Mouse (Mus musculus) left cerebral cortex, postnatal 4 days (tissue): Measurements from ENCODE around the gene Mcu. TPM values are rescaled to one million over a fixed set of nuclear protein-coding genes. Genes with fewer than 3 reads are reported as not detected.
A peak's percentile ranks its signal among the peaks of the same experiment; 100 is the strongest.

Experiments used
- DNase-seq: peaks from one replicate; pipeline ENCODE4 v3.0.0-alpha.2; 2022
- intact Hi-C: fragments of 180-260 bp; cut with DNase I; formaldehyde crosslinking; loops from one replicate; pipeline ENCODE4 v1.15.1; 2025
- total RNA-seq, 2 experiments: library from RNA; stranded (reverse); gene quantifications; 2 replicates each; pipeline ENCODE4 v1.2.3; 2021

The Mcu gene
- total RNA-seq, 2 experiments from 2014 or later = 64.7 to 70.4 TPM

- no peak for DNase-seq
- intact Hi-C loops = no loop called here
These were observed 75.9 kb downstream of the Mcu start for GRCm38 (mm10) chr10:59540596-59540995.

GRCm38 (mm10) chr10:59540081-59540480 lies 76.4 kb downstream of the Mcu start:
- no peak for DNase-seq
- intact Hi-C loops = no loop called here

GRCm38 (mm10) chr10:59539533-59539875 lies 77.0 kb downstream of the Mcu start:
- intact Hi-C loops = no loop called here

GRCm38 (mm10) chr10:59538767-59539532 lies 77.5 kb downstream of the Mcu start:
- no peak for DNase-seq
- intact Hi-C loops = no loop called here

More at GRCm38 (mm10) chr10:59539533-59539875, 77.0 kb downstream of the Mcu start:
- DNase-seq = peak; percentile 29

- no peak for DNase-seq
- intact Hi-C loops = no loop called here
These were observed 78.4 kb downstream of the Mcu start for GRCm38 (mm10) chr10:59538063-59538462.

- no peak for DNase-seq
- intact Hi-C loops = no loop called here
These were observed 78.9 kb downstream of the Mcu start for GRCm38 (mm10) chr10:59537579-59537978.

- no peak for DNase-seq
- intact Hi-C loops = no loop called here
These were observed 84.2 kb downstream of the Mcu start for GRCm38 (mm10) chr10:59532256-59532655.

GRCm38 (mm10) chr10:59527819-59528218 lies 88.7 kb downstream of the Mcu start:
- intact Hi-C loops = no loop called here

GRCm38 (mm10) chr10:59527311-59527710 lies 89.2 kb downstream of the Mcu start:
- intact Hi-C loops = no loop called here
- DNase-seq = no peak

More at GRCm38 (mm10) chr10:59527819-59528218, 88.7 kb downstream of the Mcu start:
- no peak for DNase-seq

GRCm38 (mm10) chr10:59524675-59525074 lies 91.8 kb downstream of the Mcu start:
- DNase-seq = no peak
- intact Hi-C loops = no loop called here

GRCm38 (mm10) chr10:59523826-59524331 lies 92.6 kb downstream of the Mcu start:
- DNase-seq = no peak

GRCm38 (mm10) chr10:59520701-59521100 lies 95.8 kb downstream of the Mcu start:
- DNase-seq = no peak
- intact Hi-C loops = no loop called here

More at GRCm38 (mm10) chr10:59523826-59524331, 92.6 kb downstream of the Mcu start:
- intact Hi-C loops = no loop called here

- intact Hi-C loops = no loop called here
These were observed 97.1 kb downstream of the Mcu start for GRCm38 (mm10) chr10:59519411-59519810.

GRCm38 (mm10) chr10:59517201-59517600 lies 99.3 kb downstream of the Mcu start:
- DNase-seq = peak; percentile 58
- intact Hi-C loops = no loop called here

More at GRCm38 (mm10) chr10:59519411-59519810, 97.1 kb downstream of the Mcu start:
- DNase-seq = no peak

GRCm38 (mm10) chr10:59514739-59515464 lies 101.6 kb downstream of the Mcu start:
- intact Hi-C loops = no loop called here
- no peak for DNase-seq

- intact Hi-C loops = no loop called here
- no peak for DNase-seq
These were observed 104.3 kb downstream of the Mcu start for GRCm38 (mm10) chr10:59512173-59512572.

- DNase-seq = no peak
- intact Hi-C loops = no loop called here
These were observed 105.0 kb downstream of the Mcu start for GRCm38 (mm10) chr10:59511427-59511963.

GRCm38 (mm10) chr10:59510713-59511426 lies 105.6 kb downstream of the Mcu start:
- DNase-seq = no peak
- intact Hi-C loops = no loop called here

- no peak for DNase-seq
- intact Hi-C loops = loop anchor here (10.0 kb wide), 1 partner anchor 96 kb away; no protein-coding TSS in a partner anchor
These were observed 107.3 kb downstream of the Mcu start for GRCm38 (mm10) chr10:59509197-59509596.

GRCm38 (mm10) chr10:59506711-59507110 lies 109.8 kb downstream of the Mcu start:
- intact Hi-C loops = loop anchor here (10.0 kb wide), 1 partner anchor 98 kb away; no protein-coding TSS in a partner anchor
- DNase-seq = no peak

- no peak for DNase-seq
- intact Hi-C loops = loop anchor here (10.0 kb wide), 1 partner anchor 101 kb away; no protein-coding TSS in a partner anchor
These were observed 112.2 kb downstream of the Mcu start for GRCm38 (mm10) chr10:59504291-59504690.
